Mouse (Mus musculus): Measurements from ENCODE around the gene Zfp575. TPM values are rescaled to one million over a fixed set of nuclear protein-coding genes. Genes with fewer than 3 reads are reported as not detected.
A peak's percentile ranks its signal among the peaks of the same experiment; 100 is the strongest.
"Not testable (repeated sequence)": the region's sequence is repeated elsewhere in the genome, so short reads cannot be mapped to it uniquely, and the experiment has no call there.

Zfp575 gene
- 0.48 and 0.71 TPM in 2 replicates for polyA plus RNA-seq (2015; fragmentation: Nextera tagmentation; extraction: Ambion mirVana)

- peak; percentile 49 for DNase-seq (ENCODE audit: low spot score)
Observed at GRCm38 (mm10) chr7:24587330-24588105, at the start of gene Zfp575, which contains the start of gene Ethe1. Gene Zfp575, minus strand, starts transcription at chr7:24587641. Gene Ethe1, plus strand, starts transcription at chr7:24587543.

DNA sequence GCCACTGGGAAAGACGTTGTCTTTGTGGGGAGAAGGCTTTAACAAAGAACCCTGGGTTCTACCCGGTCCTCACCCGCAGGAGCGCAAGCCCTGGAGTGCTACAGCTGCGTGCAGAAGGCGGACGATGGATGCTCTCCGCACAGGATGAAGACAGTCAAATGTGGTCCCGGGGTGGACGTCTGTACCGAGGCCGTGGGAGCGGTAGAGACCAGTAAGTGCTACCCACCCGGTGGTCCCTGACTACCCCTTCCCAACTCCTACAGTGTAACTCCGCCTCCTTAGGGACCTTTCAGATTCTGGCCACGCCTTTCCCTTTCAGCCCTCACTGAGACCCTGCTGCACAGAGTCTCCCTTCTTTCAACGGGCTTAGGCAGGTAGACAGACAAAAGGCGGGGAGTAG, 49.6 kb upstream of the Zfp575 start:
- no peak for DNase-seq (ENCODE audit: low spot score)

DNA sequence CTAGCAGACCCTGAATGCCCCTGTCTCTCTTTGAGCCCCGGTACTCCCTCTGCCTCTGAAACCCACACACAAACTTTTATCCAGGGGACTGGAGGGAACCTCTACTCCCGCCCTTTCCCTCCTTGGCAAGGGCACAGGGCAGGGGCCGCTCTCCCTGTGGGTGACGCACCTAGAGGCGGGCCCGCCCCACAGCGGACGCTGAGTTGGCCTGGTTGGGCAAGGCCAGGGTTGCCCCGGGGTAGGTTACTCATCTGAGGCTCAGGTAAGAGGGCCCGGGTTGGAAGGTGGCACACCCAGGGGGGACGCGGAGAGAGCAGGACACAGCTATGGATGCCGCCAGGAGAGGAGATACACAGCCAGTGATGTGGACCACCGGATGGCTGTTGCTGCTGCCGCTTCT, 48.8 kb upstream of the Zfp575 start, which contains the start of gene Lypd3:
TSS of gene Lypd3 (plus strand) at position 287 of the 400 bp plus-strand sequence.
- no peak for DNase-seq (ENCODE audit: low spot score)

DNA sequence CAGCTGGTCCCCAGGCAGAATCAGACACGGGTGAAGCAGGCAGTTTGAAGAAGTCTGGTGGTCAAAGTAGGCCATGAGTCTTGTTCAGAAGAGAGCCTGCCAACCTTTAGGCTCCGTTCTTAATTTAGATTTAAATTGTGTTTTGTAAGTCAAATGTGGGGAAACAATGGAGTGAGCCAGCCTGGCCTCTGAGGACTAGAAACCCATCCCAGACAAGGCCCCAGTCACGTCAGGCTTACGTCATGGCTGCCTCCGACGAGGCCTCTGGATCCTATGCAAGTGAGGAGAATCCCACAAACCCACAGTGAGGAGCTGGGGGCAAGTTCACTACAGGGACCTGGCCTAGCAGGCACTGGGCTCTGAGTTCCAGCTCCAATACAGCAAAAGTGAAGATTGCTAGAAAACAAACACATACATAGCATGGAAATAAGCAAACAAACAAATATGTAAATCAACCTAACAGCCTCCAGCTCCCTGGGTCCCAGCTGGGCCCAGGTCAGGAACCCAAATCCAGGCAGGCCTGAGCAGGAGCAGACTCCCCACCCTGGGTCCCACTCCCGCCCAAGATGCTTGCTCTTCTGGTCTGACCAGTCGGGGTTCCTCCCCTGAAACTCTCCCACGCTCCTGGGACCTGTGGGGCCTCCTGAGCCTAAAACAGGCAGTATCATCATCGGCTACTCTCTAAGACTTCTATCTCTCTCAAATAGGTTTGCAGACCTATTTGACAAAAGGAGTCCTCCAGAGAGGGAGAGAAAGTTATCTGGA, 42.9 kb upstream of the Zfp575 start:
- no peak for DNase-seq (ENCODE audit: low spot score)

DNA sequence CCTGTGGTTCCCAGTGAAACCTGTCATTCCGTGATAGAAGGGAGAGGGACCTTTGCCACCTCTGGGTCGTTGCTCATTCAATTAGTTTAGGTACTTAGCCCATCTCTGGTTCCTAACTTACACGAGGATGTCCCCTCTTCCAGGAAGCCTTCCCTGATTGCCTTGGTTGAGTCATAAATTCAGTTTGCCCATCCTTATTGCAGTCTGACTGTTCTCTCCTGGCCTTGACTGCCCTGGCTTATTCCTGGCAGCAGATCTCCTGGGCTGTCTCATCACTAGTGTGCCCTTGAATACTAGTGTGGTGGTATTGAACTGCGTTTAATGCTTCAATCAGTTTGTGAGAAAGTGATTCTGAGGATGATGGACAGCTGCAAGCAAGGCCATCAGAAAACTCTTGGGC, 42.2 kb upstream of the Zfp575 start:
- DNase-seq (ENCODE audit: low spot score), result no peak

DNA sequence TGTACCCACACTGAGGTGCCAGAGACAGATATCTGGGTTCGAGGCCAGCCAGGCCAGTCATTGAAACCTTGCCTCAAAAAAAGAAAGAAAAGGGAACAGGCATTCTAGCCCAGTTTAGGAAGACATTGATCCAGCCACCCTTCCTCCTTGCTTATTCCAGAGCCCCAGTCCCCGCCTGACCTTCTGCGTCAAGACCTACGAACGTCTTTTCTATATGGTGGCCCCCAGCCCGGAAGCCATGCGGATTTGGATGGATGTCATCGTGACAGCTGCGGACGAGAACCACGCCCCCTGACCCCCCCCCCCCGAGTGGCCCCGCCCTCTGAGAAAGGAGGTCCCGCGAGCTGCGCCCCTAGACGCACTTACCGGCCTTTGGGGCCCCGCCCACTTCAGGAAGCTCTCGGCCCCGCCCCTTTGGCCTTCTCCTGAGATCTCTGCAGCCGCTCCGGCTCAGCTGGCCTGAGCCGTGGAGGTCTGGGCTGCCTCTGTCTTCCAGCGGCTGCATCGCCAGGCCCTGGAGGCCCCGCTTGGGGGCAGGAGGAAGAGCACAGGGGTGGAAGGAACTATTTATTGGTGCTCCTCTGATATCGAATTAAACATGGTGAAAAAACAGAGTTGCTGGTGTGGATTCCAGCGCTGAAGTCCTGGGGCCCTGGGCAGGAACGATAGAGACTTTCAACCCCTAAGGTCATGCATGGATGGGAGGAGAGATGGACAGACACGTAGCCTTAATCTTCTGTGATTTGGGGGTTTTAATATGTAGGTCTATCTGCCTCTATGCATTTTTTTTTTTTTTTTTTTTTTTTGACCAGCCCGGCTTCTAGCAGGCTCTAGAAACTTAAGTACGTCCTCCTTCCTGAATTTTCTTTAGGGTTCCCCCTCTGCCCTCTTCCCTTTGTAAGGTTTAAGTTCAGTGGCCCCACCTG, 41.5 kb upstream of the Zfp575 start:
- peak; percentile 88 for DNase-seq (ENCODE audit: low spot score)

- DNase-seq (ENCODE audit: low spot score), result no peak
Observed at GRCm38 (mm10) chr7:24622967-24623366, 35.5 kb upstream of the Zfp575 start.

GRCm38 (mm10) chr7:24621193-24621592, 33.8 kb upstream of the Zfp575 start:
- DNase-seq (ENCODE audit: low spot score), result no peak

- no peak for DNase-seq (ENCODE audit: low spot score)
Observed at GRCm38 (mm10) chr7:24619671-24620397, 32.4 kb upstream of the Zfp575 start.

GRCm38 (mm10) chr7:24618374-24618773, 30.9 kb upstream of the Zfp575 start:
- not testable (repeated sequence) for DNase-seq (ENCODE audit: low spot score)

- no peak for DNase-seq (ENCODE audit: low spot score)
Observed at GRCm38 (mm10) chr7:24617763-24618162, 30.3 kb upstream of the Zfp575 start.

GRCm38 (mm10) chr7:24614816-24615215, 27.4 kb upstream of the Zfp575 start:
- DNase-seq (ENCODE audit: low spot score), result no peak

GRCm38 (mm10) chr7:24612308-24612910, 25.0 kb upstream of the Zfp575 start:
- DNase-seq (ENCODE audit: low spot score), result no peak

DNA sequence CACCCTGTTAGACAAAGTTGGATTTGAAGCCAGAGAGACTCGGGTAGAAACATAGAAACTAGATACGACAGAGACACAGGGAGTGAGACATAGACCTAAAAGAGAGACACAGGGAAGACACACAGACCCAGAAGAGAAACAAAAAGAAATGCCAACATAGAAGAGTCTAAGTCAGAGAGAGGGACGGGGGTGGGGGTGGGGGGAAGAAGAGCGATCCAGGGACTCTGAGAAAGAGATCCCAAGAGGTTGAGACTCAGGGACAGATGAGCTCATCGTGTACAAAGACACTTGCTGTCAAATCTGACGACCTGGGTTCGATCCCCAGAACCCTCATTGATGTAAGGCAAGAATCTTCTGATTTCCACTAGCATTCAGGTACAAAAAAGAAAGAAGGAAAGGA, 24.3 kb upstream of the Zfp575 start:
- no peak for DNase-seq (ENCODE audit: low spot score)

GRCm38 (mm10) chr7:24610879-24611494, 23.5 kb upstream of the Zfp575 start:
- peak; percentile 95 for DNase-seq (ENCODE audit: low spot score)

- peak; percentile 60 for DNase-seq (ENCODE audit: low spot score)
Observed at GRCm38 (mm10) chr7:24610144-24610878, 22.9 kb upstream of the Zfp575 start, which contains the start of gene Phldb3. Gene Phldb3, plus strand, starts transcription at chr7:24610763.

DNA sequence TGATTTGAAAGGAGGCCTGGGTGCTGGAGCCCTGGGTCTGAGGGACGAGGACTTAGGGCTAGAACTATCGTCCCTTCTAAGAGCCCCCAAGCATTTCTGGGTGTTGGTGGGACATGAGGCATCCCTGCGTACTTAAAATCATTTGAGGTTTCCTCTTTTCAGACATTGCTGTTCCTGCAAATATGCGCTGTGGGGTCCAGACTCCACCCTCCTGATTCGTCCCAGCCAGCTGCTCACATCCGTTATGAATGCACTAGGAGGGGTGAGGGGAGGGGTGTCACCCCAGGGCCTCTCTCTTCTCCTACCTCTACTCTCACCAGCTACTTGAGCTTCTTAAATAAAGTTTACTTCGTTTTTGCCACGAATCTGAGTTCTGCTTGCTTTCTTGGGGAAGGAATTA, 21.1 kb upstream of the Zfp575 start:
- peak; percentile 82 for DNase-seq (ENCODE audit: low spot score)

DNA sequence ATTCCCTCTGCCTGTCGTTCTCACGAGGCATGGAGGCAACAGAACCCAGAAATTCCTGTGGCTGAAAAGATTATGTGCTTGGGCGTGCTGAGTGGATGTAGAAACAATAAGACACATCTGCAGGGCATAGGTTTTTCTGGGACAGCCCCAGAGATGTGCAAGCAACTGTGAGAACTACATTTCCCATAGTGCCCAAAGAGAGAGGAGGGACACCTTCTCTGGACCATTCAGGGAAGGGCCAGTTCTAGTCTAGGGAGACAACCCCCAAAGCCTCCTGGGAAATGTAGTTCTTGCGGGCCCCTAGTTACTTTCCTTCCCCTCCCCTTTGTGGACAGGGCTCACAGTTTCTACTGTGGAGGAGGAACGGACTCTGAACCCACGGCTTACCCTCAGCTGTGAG, 20.6 kb upstream of the Zfp575 start:
- peak; percentile 91 for DNase-seq (ENCODE audit: low spot score)

DNA sequence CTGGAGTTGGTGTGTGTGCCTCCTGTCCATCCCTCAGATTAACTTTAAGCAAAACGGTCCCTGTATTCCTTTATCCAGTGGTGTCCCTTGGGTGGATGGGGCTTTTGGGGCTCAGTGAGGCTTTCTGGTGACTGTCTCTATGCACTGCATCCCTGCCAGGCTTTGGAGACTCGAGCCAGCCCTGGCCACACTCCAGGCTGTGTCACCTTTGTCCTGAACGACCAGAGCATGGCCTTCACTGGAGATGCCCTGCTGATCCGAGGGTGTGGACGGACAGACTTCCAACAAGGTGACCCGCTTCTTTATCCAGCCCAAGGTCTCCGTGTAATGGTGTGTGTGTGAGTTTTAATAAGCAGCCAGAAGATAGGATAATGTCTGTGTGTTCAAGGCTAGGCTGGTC, 18.6 kb upstream of the Zfp575 start:
- DNase-seq (ENCODE audit: low spot score), result no peak
